Mouse (Mus musculus) liver, embryonic 11.5 days (tissue): Measurements from ENCODE around the gene Gys1. TPM values are rescaled to one million over a fixed set of nuclear protein-coding genes. Genes with fewer than 3 reads are reported as not detected.

ENCODE experiments used
- ATAC-seq: fragments of 200-750 bp; cut with Nextera tagmentation; replicated peaks from 2 replicates; pipeline ENCODE4 v1.8.0; 2017; ENCODE audit warnings: moderate number of reproducible peaks, mild to moderate bottlenecking, moderate TSS enrichment, moderate library complexity; ENCODE audit not compliant: low FRiP score
- DNase-seq: peaks from one replicate; pipeline ENCODE4 v3.0.0-alpha.2; 2017; ENCODE audit warnings: low spot score
- H3K27ac ChIP-seq: fragments of 300-500 bp; sonication (generic); 2 replicates; pipeline ENCODE4 v1.5.1; 2014; ENCODE audit warnings: mild to moderate bottlenecking, low read depth, low read length, control low read depth
- H3K27me3 ChIP-seq: fragments of 300-500 bp; sonication (generic); replicated peaks from 2 replicates; pipeline ENCODE4 v1.6.1; 2014; ENCODE audit warnings: low read length, mixed read lengths; ENCODE audit not compliant: control insufficient read depth, insufficient read depth
- H3K36me3 ChIP-seq: fragments of 300-500 bp; sonication (generic); 2 replicates; pipeline ENCODE4 v1.6.1; 2014; ENCODE audit warnings: mild to moderate bottlenecking, low read length, moderate library complexity, mixed read lengths; ENCODE audit not compliant: control insufficient read depth, insufficient read depth
- H3K4me1 ChIP-seq: fragments of 300-500 bp; sonication (generic); replicated peaks from 2 replicates; pipeline ENCODE4 v1.6.1; 2014; ENCODE audit warnings: low read length, mixed read lengths; ENCODE audit not compliant: control insufficient read depth, insufficient read depth
- H3K4me2 ChIP-seq: fragments of 300-500 bp; sonication (generic); 2 replicates; pipeline ENCODE4 v1.6.1; 2014; ENCODE audit warnings: mild to moderate bottlenecking, control low read depth, moderate library complexity
- H3K4me3 ChIP-seq: fragments of 300-500 bp; sonication (generic); 2 replicates; pipeline ENCODE4 v1.5.1; 2014; ENCODE audit warnings: low read depth, low read length, control low read depth
- H3K9ac ChIP-seq: fragments of 300-500 bp; sonication (generic); 2 replicates; pipeline ENCODE4 v1.6.1; 2014; ENCODE audit warnings: low read depth, low read length, control low read depth
- H3K9me3 ChIP-seq: fragments of 300-500 bp; sonication (generic); 2 replicates; pipeline ENCODE4 v1.6.1; 2016; ENCODE audit warnings: low read length, inconsistent platforms, mixed read lengths; ENCODE audit not compliant: control insufficient read depth
- WGBS: fragments of 180-500 bp; shearing (Covaris S2); extraction: QIAGEN DNeasy Blood & Tissue Kit; methylation state at CpG from one replicate; pipeline ENCODE4 v1.1.7; 2014; 5-methylcytosine and 5-hydroxymethylcytosine counted together
- polyA plus RNA-seq: library from polyadenylated mRNA; unstranded; fragments of >200 nt; fragmentation: Nextera tagmentation; extraction: Ambion mirVana; gene quantifications from 2 replicates; pipeline ENCODE4 v1.2.1, GENCODE M21; 2014

Gys1 gene
- polyA plus RNA-seq, 1 experiment from 2014 or later, result 23.7 TPM

DNA sequence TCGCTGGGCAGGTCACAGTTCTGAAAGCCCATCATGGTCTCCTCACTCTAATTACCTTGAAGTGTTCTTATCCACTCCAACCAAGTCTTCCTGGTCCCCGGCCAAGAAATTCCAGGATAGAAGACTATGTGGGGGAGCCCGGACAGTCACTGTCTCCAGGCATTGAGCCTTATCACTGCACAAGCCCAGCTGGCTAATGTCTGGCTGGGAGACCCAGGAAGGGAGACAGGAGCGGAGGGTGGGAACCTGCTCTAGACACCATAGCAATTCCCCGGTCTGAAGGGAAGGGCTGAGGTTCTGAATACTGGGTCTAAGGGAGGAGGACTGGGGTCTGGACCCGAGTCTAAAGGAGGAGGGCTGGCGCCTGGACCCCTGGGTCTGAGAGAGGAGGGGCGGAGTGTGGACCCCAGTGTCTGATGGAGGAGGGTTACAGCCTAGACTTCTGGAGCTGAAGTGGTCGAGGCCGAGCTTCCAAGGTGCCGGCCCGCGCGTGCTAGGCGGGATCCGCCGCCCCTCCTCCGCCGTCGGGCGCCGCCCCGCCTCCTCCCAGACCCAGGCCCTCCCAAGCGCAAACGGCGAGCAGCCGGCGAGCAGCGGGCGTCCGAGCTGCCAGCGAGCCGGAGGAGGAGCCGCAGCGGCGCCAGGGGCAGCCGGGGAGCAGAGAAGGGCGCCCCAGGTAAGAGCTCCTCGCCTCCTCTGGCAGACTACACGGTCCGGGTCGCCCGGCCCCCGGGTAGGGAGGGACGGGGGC, 21.4 kb upstream of the Gys1 start, which contains the start of gene Ntf5:
TSS of gene Ntf5 (plus strand) at position 583 of the 751 bp plus-strand sequence.
- H3K4me3 ChIP-seq, result peak within 1 kb of the TSS; percentile 60
- peak within 1 kb of the TSS; percentile 2 for H3K9ac ChIP-seq
- no peaks in the 10 kb centered on the region for H3K36me3 ChIP-seq
- no peaks in the 10 kb centered on the region for H3K9me3 ChIP-seq
- peaks cover 11% of the 10 kb centered on the region for H3K4me1 ChIP-seq
- ATAC-seq (peak; percentile 39; the same call in 1 of the 2 replicates), DNase-seq (peak; percentile 53)
- WGBS, result 4% methylated on average over 43 of the region's 45 CpGs
- peak within 1 kb of the TSS; percentile 91 for H3K4me2 ChIP-seq
- peaks cover 98% of the 10 kb centered on the region for H3K27me3 ChIP-seq
- peak within 1 kb of the TSS; percentile 58 for H3K27ac ChIP-seq

GRCm38 (mm10) chr7:45413864-45414739, 20.5 kb upstream of the Gys1 start:
- DNase-seq (peak; percentile 46), ATAC-seq (peak; percentile 9; the same call in 1 of the 2 replicates)
- 2% methylated on average over 27 of the region's 27 CpGs for WGBS
- Histone ChIP-seq H3K27me3 (peaks cover 98% of the 10 kb centered on the region), H3K9ac (peak overlapping the region; percentile 2), H3K27ac (peak overlapping the region; percentile 58; the same call in 1 of the 2 replicates), H3K4me3 (peak overlapping the region; percentile 60), H3K4me1 (peaks cover 11% of the 10 kb centered on the region), H3K4me2 (peak overlapping the region; percentile 91), H3K9me3 (no peaks in the 10 kb centered on the region), H3K36me3 (no peaks in the 10 kb centered on the region)

DNA sequence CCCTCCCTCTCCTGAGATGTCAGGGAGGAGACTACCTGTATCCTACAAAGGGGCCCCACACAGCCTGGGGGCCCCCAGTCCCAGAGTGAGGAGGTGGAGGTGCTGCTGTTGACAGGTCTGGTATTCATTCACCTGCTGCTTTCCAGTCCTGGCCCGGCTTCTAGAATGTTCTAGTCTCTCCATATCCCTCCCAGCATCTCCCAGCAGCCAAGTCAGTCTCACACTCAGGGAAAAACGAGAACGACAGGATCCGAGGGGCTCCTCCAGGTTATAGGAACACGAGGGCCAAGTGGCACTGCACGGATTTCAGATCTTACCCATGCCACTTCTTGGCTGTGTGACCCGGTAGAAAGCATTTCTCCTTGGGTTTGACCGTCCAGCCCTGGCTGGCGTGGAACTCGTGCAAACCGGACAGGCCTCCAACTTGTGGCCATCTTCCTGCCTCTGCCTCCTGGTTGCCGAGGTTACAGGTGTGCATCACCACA, 19.9 kb upstream of the Gys1 start:
- Histone ChIP-seq H3K27ac (no peak overlapping the region), H3K9me3 (no peaks in the 10 kb centered on the region), H3K36me3 (no peaks in the 10 kb centered on the region), H3K9ac (no peak overlapping the region), H3K4me3 (no peak overlapping the region), H3K4me2 (peak overlapping the region; percentile 91; the same call in 1 of the 2 replicates), H3K27me3 (peaks cover 94% of the 10 kb centered on the region), H3K4me1 (peaks cover 11% of the 10 kb centered on the region)
- WGBS, result 32% methylated on average over 12 of the region's 12 CpGs
- DNase-seq, result no peak
- no peak for ATAC-seq

DNA sequence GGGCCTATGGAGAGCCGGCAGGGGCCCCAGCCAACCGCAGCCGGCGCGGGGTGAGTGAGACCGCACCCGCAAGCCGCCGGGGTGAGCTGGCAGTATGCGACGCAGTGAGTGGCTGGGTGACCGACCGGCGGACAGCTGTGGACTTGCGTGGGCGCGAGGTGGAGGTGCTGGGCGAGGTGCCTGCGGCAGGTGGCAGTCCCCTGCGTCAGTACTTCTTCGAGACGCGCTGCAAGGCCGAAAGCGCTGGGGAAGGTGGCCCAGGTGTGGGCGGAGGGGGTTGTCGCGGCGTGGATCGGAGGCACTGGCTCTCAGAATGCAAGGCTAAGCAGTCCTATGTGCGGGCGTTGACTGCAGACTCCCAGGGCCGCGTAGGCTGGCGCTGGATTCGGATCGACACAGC, 19.0 kb upstream of the Gys1 start:
- H3K36me3 ChIP-seq, result no peaks in the 10 kb centered on the region
- H3K9ac ChIP-seq, result no peak overlapping the region
- WGBS, result 12% methylated on average over 37 of the region's 37 CpGs

DNA sequence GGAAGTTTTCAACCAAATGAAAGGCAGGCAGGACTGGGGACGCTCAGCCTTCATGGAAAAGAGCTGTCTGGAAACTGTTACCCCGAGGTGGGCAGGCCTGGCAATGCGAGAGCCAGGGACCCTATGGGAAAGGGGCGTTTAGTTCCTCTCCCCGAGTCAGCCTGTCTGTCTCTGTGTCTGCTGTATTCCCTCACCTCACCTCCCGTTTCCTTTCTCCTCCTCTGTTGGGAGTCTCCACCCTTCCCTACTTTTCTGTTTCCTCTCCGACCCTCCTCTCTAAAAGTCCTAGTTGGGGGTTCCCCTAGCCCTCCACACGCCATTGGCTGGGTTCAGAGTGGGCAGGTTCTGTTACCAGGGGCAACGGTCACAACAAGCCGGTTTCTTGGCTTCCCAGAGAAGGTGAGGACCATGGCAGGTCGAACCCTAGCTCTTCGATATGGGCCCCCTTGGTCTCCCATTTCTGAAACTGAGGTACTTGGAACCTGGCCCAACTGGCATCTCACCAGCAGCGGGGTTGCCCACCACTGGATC, 16.6 kb upstream of the Gys1 start:
- H3K9ac ChIP-seq, result no peak overlapping the region
- DNase-seq, result no peak
- H3K4me3 ChIP-seq, result no peak overlapping the region
- H3K36me3 ChIP-seq, result peaks cover 20% of the 10 kb centered on the region
- H3K4me1 ChIP-seq, result peaks cover 11% of the 10 kb centered on the region
- no peak overlapping the region for H3K4me2 ChIP-seq
- peaks cover 72% of the 10 kb centered on the region for H3K27me3 ChIP-seq
- 11% methylated on average over 13 of the region's 13 CpGs for WGBS
- ATAC-seq, result no peak
- no peaks in the 10 kb centered on the region for H3K9me3 ChIP-seq
- H3K27ac ChIP-seq, result no peak overlapping the region

More for the DNA sequence above, 19.0 kb upstream of the Gys1 start:
- Histone ChIP-seq H3K4me1 (peaks cover 11% of the 10 kb centered on the region), H3K4me2 (peak overlapping the region; percentile 26; the same call in 1 of the 2 replicates), H3K9me3 (no peaks in the 10 kb centered on the region), H3K27ac (no peak overlapping the region), H3K27me3 (peaks cover 91% of the 10 kb centered on the region), H3K4me3 (peak overlapping the region; percentile 14; the same call in 1 of the 2 replicates)
- ATAC-seq (no peak), DNase-seq (no peak)

DNA sequence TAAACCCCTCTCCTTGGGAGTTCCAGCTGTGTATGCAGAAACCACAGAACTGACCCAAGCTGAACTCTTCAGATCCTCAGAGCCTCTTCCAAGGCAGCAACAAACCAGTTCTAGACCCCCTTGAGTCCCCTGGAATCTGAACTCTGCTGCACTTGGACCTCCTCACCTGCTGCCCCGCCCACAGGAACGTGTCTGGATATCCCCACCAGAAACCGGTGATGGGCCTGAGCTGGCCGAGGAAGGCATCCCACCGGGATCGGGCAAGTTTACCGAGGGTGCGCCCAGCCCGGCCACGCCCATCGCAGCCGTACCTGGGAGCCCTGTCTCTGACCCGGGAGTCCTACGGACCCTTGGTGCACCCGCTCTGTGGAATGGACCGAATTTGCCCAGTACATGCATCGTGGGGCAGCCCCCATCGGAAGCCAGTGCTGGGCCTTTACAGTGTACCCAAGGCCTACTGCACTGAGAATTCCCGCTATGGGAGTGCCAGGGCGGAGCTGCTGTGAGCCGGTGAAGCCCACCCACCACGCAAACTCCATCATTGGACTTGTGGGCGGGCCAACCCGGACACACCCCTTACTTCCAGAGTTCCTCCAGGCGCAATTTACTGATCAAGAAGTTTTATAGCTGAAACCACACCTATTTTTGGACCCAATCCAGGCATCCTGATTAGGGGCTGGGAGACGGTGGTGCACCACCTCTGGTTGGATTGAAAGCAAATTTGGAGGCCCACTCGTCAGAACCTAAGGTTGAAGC, 14.6 kb upstream of the Gys1 start:
- Histone ChIP-seq H3K4me2 (peak overlapping the region; percentile 6; the same call in 1 of the 2 replicates), H3K4me3 (no peak overlapping the region), H3K27me3 (peaks cover 52% of the 10 kb centered on the region), H3K36me3 (peaks cover 39% of the 10 kb centered on the region), H3K27ac (no peak overlapping the region), H3K9me3 (no peaks in the 10 kb centered on the region), H3K9ac (no peak overlapping the region), H3K4me1 (0 out of 2 replicates have a peak, but pooled peaks cover 4% of the 10 kb centered on the region)
- WGBS, result 26% methylated on average over 27 of the region's 27 CpGs
- DNase-seq (no peak), ATAC-seq (no peak)

DNA sequence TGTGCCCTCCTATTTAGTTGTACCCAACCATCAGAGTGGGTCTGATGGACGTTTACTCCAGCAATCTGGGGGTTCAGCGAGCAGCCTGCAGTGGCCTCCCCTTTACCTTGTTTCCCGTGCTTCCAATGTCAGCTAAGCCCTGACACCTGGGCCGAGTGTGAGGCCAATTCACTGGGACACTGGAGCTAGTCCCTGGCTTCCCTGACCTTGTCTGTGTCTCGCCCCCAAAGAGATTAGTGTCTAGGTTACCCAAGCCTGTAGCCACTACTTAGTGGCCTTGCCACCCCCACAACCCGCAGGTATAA, 14.1 kb upstream of the Gys1 start, which contains the start of gene Lhb:
TSS of gene Lhb (plus strand) at position 206 of the 305 bp plus-strand sequence.
- H3K9me3 ChIP-seq, result no peaks in the 10 kb centered on the region
- peaks cover 47% of the 10 kb centered on the region for H3K27me3 ChIP-seq
- DNase-seq, result no peak
- H3K4me3 ChIP-seq, result no peak within 1 kb of the TSS
- H3K4me1 ChIP-seq, result 0 out of 2 replicates have a peak, but pooled peaks cover 2% of the 10 kb centered on the region
- ATAC-seq, result no peak
- 63% methylated on average over 6 of the region's 6 CpGs for WGBS
- H3K4me2 ChIP-seq, result peak within 1 kb of the TSS; percentile 6; the same call in 1 of the 2 replicates
- no peak within 1 kb of the TSS for H3K9ac ChIP-seq
- H3K36me3 ChIP-seq, result peaks cover 43% of the 10 kb centered on the region
- H3K27ac ChIP-seq, result no peak within 1 kb of the TSS

DNA sequence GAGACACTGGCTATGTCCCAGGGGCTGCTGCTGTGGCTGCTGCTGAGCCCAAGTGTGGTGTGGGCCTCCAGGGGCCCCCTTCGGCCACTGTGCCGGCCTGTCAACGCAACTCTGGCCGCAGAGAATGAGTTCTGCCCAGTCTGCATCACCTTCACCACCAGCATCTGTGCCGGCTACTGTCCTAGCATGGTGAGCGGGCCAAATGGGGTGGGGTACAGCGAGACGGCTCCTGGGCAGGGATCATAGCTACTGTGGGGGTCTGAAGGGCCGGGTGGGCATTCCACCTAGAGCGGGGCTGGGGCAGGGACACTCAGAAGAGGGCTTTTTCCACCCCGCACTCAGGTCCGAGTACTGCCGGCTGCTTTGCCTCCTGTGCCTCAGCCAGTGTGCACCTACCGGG, 13.4 kb upstream of the Gys1 start:
- Histone ChIP-seq H3K9ac (no peak overlapping the region), H3K27ac (no peak overlapping the region), H3K4me1 (no peaks in the 10 kb centered on the region), H3K9me3 (no peaks in the 10 kb centered on the region), H3K27me3 (peaks cover 40% of the 10 kb centered on the region), H3K36me3 (peaks cover 46% of the 10 kb centered on the region), H3K4me2 (no peak overlapping the region), H3K4me3 (no peak overlapping the region)
- 91% methylated on average over 14 of the region's 14 CpGs for WGBS
- ATAC-seq (no peak), DNase-seq (no peak)
